Mouse (Mus musculus) kidney, postnatal 4 days (tissue): Measurements from ENCODE around the gene Btg4.

Source experiments
- DNase-seq, 2 experiments: peaks; one replicate each; pipeline ENCODE4 v3.0.0; 2021; ENCODE audit warnings: mixed read lengths in 2 of 2

Btg4 gene

DNA sequence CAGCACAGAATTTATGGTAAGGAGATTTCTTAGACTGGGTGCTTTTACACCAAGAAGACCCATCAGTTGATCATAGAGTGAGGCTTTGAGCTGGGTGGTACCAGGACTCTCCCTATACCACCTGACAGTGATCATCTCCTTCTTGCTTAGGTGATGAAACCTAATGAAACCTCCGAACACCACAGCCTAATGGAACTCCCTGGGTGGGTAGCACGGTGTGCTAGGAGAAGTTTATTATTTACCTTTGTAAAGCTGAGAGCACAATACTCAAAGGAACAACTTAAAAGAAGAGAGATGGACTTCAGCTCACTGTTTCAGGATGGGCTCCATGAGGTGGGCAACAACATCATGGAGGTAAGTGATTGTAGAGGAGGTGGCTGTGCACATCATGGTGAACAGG is at the start of gene Btg4:
TSS of gene Btg4 (plus strand) at position 301 of the 400 bp plus-strand sequence.
- DNase-seq, result no peak

DNA sequence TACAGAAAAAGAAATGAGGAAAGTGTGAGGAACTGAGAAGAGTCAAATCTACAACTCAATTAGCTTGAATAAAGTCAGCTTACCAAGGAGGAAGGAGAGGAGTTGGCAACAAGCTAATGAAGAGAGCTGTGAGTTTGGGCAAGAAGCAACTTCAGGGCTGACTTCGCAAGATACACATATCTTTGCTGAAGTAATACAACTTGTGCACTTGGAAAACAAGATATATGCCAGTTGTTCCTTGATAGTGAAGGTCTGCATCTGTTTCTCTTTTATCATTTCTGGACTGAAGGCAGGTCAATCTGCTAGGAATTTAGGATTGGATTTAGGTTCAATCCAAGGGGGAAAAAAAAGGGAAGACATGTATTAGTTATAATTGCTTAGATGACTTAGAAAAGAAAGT is 47.1 kb upstream of the Btg4 start:
- DNase-seq, result no peak

DNA sequence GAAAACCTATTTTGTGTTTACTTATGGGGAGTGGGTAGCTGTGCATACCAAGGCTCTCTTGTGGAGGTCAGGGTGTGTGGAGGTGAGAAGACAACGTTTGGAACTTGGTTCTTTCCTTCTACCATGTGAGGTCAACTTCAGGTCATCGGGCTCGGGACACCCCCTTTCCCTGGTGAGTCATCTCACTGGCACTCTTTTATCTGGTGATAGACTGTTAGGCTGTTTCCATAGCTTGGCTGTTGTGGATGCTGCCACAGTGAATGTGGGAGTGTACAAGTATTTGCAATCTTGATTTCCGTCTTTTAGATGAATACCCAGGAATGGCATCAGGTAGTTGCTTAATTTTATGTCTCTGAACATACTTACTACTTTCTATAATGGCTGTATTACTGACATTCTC is 45.0 kb upstream of the Btg4 start:
- no peak for DNase-seq

DNA sequence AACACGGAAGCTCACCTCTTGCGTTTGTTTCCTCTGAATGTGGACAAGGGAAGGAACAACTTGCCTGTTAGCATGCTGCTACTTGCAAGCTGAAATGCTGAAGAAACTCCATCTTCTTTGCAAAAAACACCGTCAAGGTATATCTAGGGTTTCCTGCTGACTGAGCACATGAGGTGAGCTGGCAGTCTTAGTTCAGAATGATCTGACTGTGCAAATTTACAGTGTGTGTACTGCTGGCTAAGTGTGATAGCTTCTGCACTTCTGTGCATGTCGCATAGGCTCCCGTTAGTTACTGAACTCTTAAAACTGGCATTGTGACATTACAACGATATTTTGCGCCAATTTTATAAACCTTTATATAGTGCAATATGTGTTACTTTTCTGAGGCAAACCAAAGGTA is 41.0 kb upstream of the Btg4 start:
- DNase-seq, result no peak

DNA sequence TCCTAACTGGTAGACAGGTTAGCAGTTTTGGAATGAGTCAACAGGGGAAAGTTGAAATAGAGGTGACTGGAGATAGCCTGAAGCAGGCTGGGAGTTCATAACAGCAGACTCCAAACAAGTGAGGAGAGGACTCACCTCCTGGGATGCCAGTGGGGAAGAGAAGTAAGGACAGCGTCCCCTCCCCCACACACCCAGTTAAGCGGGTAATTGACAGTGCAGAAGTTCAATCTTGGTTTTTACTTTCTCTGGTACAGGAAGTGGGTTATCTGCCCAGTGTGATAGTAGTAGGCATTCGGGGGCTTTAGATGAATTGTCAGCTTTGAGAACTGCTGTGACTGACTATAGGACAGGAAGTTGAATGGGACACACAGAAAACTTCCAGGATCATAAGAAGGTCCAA is 40.4 kb upstream of the Btg4 start:
- DNase-seq, result no peak

DNA sequence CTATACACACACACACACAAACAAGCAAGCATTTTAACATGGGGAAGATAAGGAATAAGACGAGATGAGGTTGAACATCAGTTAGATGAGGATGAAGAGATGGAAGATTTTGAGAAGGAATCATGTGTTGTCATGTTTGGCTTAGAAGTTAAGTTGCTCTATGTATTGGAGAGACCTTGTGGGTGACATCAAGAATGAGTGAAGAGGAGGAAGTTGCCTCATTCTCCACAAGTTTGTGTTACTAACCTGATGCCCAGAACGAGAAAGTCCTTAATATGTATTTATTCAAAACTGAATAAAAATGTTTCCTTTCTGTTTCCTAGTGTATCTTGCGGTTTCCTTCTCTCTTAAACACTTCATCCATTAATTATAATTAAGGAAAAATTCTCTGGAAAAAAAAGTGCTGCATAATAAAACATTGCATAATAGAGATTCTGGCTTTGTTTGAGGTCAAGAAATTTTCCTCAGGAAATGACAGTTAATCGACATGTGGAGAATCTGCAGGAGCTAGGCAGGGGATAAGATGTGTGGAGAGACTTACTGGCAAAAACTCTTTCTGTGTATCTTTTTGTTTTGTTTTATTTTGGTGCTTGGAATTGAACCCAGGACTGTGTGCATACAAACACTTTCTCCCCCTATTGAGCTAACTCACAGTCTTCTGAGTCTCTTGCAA is 39.4 kb upstream of the Btg4 start:
- DNase-seq, result no peak

DNA sequence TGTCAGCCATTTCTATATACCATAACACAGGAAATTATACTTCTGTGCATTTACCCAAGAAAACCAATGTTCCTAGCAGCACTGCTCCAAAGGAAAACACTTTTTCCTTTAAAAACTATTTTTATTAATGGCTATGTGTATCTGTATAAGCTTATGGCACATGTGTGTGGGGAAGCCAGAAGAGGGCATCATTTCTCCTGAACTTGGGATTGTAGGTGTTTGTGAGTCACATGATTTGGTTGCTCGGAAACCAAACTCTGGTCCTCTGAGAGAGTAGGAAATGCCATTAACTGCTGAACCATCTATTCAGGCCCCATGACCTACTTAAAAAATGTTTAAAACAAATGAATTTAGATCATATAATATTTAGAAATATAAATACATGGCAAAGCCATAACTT is 33.7 kb upstream of the Btg4 start:
- no peak for DNase-seq

DNA sequence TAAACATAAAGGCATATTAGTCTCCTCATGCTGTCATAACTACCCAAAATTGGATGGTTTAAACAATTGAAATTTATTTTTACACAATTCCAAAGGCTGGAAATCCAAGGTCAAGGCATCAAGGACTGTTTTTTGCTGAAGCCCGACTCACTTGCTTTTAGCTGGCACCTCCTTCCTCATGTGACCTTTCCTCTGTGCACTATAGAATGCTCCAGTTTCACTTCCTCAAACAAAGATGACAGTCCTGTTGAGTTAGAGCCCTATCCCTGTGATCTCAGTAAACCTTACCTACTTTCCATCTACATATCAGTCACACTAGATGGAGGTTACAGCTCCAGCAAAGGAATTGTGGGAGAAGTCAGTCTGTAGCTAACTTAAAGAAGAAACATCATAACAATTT is 30.6 kb upstream of the Btg4 start:
- DNase-seq, result no peak

DNA sequence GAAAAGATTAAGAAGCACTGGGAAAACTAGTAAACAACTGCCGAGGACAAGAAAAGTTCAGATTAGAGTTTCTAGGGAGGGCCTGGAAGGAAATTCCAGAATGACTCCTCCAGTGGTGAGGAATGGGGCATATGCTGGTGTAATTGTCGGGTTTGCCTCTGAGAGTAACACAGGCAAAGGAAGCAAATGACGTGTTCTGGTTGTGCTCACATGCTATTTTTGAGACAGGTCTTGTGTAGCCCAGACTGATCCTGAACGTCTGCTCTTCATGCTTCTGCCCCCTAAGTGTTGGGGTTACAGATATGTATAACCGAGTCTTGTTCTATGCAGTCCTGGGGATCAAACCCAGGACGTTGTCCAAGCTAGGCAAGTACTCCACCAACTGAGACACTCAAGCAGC is 29.1 kb upstream of the Btg4 start:
- no peak for DNase-seq

DNA sequence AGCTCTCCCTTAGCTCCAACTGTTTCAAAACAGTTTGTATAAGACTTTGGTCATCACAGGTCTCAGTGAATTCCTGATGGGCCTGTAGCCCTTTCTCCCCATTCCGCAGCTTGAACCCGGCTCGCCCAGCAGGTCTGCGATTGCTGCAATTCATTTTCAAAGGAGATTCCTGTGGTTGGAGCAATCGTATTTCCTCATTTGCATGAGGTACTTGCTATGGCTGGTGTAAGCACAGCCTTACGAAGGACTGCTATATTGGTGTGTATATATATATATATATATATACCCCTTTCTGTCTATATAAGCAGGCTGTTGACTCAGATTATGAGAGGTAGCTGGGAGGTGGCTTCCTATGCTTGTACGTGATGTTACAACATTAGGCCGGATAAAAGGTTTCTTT is 28.4 kb upstream of the Btg4 start:
- no peak for DNase-seq

DNA sequence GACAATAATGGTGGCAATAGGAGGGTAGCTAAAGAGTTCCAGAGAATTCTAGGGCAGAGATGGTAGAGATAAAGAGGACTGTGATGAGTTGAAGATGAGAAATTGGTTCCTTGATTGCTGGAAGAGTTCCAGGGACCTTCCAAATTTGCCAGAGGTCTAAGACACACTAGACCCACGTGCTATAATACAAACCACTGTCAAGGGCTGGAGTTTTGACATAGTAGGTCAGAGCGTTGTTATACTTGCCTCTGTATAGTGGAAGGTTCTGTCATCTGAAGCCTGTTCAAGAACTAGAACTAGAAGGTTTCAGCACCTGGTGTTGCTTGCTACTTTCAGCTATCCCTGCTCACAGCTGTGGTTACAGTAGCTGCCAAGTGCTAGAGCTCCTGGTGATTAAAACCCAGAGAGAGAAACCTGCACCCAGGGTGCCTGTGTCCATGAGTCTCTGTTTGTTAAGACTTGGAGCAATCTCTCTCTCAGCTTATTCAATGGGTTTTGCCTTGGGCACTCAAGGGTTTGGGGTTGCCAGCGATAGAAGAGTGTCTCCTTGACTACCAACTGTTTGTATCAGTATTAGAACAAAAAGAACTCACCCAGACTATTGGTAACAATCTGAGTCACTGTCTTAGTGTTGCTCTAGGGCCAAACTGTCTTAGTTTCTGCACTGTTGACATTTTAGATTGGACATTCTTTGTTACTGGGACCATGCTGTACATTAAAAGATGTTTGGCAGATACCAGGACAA is 27.7 kb upstream of the Btg4 start:
- DNase-seq, result no peak

DNA sequence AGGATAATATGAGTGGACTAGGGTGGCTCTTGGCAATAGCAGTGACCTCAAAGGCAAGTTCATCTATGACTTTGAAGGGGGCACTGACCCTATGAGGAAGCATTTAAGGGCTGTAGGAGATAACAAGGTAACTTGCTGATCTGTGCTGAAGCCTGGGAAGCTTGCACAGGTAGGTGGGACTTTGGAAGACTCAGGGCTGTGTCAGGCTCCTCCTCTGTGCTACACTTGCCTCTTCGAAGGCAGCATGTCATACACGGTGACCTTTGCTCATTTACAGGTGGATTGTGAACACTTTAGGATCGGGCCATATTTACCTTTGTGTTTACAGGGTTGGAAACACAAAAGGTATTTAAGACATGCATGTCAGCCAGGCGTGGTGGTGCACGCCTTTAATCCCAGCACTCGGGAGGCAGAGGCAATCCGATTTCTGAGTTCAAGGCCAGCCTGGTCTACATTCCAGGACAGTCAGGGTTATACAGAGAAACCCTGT is 19.2 kb upstream of the Btg4 start:
- no peak for DNase-seq

DNA sequence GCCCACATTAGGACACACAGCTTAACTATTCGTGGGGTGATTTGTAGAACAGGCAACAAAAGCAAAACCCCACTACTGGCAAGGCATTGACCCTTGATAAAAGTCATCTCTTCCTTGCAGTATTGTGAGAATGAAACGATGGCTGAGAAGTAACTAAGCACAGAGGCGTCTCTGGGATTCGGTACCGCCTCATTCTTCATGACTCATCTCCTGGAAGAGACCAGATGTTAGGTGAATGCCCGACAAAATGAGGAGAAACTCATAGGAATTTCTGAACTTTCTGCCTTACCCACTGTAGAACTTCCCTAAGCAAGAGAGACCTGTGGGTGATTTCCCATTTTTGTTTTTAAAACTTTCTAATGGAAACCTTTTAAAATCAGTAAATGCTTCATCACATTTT is 18.6 kb upstream of the Btg4 start:
- DNase-seq, result no peak

DNA sequence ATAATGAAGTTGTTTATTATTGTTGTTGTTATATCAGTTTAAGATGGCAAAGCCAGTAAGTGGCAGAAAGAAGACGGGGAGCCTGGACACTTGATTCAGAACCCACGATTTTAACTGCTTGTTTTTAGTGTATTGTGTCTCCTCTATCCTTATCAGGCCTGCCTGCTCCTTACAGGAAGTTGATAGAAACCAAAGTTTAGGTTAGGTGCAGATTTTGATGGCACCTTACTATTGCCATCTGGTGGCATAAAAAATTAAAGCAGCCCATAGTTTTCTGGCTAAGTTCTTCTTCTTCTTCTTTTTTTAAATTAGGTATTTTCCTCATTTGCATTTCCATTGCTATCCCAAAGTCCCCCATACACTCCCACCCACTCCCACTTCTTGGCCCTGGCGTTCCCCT is 8.5 kb upstream of the Btg4 start:
- no peak for DNase-seq

DNA sequence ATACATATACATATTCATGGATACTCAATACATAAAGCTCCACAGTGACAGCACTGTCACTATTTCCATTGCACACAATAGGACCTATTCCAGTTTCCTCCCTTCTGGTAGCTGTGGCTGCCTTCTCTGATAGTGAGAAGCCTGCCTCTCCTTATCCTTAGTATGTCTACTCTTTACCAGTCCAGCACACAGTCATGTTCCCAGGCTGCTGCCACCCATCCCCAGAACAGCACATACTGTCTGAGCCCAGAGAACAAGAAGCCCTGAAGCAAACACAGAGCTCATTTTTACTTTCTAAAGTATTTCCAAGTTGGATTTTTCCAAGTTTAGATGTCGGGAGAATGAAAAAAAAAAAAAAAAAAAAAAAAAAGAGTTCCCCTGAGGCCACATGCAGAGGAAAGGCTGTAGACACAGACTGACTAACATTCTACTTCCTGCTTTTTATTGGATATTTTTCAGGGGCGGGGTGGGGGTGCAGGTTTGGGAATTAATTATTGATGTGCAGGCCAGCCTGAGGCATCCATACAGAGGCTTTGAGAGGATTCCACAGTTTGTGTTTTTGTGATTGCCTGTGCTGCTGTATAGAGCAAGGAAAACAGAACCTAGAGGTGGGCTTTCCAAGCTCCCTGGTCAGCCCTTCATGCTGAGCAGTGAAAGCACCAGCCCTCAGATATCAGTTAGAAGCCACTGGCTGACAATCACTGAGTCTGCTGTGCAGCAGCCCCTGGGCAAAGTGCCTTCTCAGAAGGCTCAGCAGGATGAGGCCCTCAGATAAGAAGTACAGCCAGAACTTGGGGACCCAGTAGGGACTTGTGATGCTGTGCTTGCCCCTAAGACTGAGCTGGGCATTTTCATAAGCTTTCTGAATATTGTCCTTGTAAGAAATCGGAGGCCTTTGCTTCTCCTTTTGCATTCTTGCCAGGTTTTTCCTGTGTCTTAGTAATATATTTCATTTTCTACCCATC is 4.1 kb upstream of the Btg4 start:
- DNase-seq, result peak; percentile 25 to 44

DNA sequence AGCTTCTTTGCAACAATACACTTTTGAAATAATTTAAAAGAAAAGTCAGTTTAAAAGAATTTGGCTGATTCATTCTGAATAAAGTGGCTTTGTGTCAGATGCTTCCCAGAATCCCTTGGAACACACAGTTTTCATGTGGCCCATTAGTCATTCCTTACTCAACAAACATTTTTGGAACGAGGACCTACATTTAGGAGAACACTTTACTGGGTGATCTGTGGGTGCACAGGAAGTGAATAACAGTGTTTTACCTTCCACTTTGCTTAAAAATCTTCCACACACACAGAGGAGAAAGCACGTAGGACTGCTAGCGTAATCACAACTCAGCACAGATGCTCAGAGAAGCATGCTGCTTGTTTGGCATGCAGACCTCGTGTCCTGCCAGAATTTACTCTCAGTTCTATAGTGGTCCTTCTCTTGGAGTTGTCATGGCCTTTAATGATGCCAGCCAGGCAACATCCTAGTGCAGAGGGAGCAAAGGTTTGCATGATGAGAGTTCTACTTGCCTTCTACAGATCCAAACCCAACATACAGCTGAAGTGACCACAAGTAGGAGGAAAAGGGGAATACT is 1.7 kb upstream of the Btg4 start:
- no peak for DNase-seq

DNA sequence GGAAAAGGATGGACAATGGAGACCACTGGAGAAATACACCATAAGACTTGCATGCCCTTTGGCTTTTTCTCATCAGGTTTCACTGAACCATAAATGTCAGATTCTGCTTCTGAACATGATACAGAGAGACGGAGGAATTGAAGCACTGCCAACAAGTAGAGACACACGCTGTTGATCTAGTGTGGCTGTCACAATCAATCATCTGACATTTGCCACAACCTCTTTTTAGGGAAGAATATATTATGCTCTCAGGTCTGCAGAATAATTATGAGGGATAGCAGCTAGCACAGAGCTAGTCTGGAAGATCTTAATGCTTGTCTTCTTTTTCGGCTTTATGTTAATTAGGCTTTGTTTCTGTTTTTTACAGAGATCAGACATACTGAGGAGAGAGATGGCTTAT is 7.5 kb downstream of the Btg4 start:
- no peak for DNase-seq

DNA sequence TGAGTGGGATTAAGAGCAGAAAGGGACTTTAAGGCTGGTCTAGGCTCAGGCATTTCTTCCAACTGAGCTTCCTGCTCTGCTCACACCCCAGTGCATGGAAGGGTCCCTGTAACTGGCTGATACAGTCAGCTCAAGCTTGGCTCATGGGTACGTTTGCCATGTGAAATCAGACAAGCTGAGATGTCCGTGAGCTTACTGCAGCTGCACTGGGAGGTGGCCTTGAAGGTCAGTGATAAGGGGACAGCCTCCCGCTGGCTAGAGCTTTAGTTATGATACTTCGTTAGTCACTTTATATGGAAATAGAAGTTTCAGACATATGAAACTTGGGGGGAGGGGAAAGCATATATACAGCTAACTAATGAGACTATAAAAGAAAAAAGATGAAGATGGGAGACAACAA is 10.1 kb downstream of the Btg4 start:
- DNase-seq, result no peak

DNA sequence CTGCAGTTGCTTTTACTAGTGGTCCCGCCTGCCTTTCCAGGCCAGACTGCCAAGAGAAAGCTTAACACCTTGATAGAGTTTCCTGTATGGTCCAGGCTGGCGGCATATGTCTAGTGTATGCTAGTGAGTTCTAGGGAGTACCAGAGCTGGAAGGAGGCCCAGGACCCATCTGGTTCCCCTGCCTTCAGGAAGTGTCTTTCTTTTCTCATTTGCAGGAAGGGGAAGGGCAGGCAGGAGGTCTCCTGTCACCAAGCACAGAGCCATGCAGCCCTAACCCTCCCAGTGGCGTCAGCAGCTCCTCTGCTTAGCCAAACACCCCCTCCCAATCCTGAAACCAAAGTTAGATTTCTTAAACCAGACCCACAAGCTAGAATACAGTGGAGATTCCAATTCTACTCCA is 15.1 kb downstream of the Btg4 start:
- peak; percentile 36 to 57 for DNase-seq

DNA sequence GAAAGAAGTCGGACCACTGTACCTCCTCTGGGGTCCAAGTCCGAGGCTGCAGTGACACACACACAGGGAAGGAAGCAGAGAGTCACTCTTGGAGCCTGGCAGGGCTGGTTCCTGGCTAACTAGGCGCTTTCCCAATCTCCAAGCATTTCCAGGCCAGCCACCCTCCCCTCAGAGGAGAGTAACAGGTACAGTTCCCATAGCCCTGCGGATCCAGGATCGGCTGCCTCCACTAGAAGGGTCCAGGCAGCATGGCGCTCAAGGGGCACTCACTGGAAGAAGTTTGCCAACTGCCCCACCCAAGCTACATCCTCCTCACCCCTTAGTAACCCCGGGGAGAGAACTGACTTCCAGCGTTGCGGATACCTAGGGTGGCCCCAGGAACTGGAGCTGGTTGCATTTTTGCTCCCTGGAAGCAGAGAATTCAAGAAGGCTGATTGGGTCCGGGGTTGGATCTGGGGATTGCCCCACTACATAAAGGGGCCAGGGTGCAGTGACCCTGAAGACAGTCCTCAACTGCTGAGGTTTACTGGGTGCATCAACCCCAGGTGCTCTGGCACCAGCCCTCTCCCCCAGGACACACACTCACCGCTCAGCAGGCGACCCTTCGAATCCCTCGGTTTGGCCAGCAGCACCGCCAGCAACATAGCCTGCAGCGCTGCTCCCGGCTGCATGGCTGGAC is 15.7 kb downstream of the Btg4 start:
- DNase-seq, result peak; percentile 22 to 45

DNA sequence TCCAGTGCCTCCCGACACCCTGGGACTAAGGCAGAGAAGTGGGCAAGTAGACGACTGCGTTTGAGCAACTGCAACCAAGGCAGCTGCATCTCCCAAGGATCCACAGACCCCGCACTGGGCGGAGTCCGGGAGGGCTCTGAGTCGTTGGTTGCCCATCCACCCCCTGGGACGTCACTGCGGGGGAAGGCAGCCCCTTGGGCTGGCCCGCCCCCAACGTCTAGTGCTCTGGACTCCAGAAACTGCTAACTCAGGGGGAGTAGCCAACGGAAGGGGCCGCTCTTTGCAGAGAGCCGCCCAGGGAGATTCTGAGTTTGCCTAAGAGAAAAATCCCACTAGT is 16.2 kb downstream of the Btg4 start, which contains the start of gene Layn:
TSS of gene Layn (minus strand) at position 116 of the 337 bp plus-strand sequence.
- peak; percentile 93 to 94 for DNase-seq

DNA sequence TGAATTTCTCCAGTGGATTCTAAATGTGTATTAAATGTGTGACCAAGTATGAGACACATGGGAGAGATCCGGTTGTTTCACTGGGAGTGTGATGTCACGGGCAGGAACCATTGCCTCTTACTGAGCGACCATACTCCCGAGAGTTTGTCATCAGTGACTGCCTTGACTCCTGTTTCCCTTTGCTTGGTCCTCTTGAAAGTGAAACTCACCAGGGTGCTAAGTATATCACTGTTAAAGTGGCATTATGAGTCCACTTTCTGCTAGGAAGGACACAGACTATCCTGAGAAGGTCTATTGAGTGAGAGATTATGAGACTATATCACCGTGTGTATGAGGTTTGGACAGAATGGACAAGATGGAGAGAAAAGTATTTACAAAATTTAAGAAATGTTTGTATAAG is 20.9 kb downstream of the Btg4 start:
- no peak for DNase-seq

DNA sequence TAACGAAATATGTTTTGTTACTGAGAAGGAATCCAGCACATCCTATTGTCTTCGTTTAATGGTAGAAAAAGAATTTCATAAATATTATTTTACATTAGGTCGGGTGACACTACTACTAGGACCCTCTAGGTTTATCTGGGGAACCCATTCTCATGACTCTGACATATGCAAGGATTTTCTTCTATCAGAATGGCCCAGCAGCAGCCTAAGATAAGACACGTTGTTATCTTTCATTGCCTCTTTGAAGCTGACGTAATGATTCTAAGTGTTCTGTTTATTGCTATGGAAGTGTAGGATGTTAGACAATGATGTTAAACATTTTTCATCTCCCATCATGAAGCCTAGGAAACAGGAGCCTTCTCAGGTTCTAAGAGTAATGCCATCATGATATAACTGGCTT is 33.0 kb downstream of the Btg4 start:
- no peak for DNase-seq
